Mouse (Mus musculus): ENCODE measurements around the gene Usp25. TPM values are rescaled to one million over a fixed set of nuclear protein-coding genes. Genes with fewer than 3 reads are reported as not detected.

Usp25 gene
- polyA plus RNA-seq (2017; shearing (Covaris generic)), result 135 TPM

GRCm38 (mm10) chr16:77013427-77014320, at the start of gene Usp25:
TSS of gene Usp25 (plus strand) at chr16:77013706.

Data from effector memory CD4-positive, alpha-beta T cell, adult 5 months (primary cell).